Mouse (Mus musculus): ENCODE measurements around the gene Tspan2. TPM values are rescaled to one million over a fixed set of nuclear protein-coding genes. Genes with fewer than 3 reads are reported as not detected.

Tspan2 gene
- total RNA-seq (2021) = 1 to 10 TPM; 5.0 to 6.4 TPM
- long read RNA-seq, experiment 1, full-length matches to known transcripts = 1 of 3 reads
- long read RNA-seq, experiment 1, partial matches to known transcripts = 0 of 3 reads
- long read RNA-seq, experiment 1, other reads (novel, unspliced or antisense) = 2 of 3 reads
- long read RNA-seq, experiment 2, partial matches to known transcripts = 0 of 1 reads
- long read RNA-seq, experiment 2, other reads (novel, unspliced or antisense) = 1 of 1 reads

DNA sequence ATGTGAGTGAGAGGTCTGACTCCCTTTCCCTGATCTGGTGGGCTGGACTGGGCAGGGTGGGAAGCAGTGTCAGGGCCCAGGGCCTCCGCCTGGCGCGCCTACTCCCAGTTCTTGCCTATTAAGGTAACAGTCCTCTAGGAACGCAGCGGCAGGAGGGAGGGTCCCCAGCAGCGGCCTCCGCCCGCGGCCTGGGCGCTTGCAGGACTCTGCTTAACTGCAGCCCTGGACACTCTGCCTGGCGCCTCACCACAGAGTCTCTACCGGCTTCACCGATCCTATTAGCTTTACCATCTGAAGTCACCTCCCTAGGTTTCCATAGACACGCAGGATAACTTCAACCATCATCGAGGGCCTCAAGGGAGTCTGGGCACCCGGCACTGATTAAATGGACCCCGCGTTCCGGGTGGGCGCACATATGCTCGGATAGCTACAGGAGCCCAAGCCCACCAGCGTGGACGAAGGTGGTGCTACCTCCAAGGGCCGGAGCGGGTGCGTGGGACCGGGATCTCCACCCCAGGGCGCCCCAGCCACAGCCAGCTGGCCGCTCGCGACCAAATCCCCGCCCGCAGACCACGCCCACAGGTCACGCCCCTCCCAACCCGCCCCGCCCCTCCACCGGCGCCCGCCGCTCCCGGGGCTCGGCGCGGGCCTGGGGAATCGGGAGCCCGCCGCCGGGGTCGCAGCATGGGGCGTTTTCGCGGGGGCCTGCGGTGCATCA is at the start of gene Tspan2:
TSS of gene Tspan2 (plus strand) at position 217 of the 718 bp plus-strand sequence.
- DNase-seq (ENCODE audit: low spot score) = peak; percentile 50

GRCm38 (mm10) chr3:102686861-102687260 is 47.5 kb upstream of the Tspan2 start:
- no peak for DNase-seq (ENCODE audit: low spot score)

- no peak for DNase-seq (ENCODE audit: low spot score)
These were observed 46.5 kb upstream of the Tspan2 start for GRCm38 (mm10) chr3:102687852-102688251.

- DNase-seq (ENCODE audit: low spot score) = peak; percentile 61
These were observed 42.4 kb upstream of the Tspan2 start for GRCm38 (mm10) chr3:102691802-102692484.

DNA sequence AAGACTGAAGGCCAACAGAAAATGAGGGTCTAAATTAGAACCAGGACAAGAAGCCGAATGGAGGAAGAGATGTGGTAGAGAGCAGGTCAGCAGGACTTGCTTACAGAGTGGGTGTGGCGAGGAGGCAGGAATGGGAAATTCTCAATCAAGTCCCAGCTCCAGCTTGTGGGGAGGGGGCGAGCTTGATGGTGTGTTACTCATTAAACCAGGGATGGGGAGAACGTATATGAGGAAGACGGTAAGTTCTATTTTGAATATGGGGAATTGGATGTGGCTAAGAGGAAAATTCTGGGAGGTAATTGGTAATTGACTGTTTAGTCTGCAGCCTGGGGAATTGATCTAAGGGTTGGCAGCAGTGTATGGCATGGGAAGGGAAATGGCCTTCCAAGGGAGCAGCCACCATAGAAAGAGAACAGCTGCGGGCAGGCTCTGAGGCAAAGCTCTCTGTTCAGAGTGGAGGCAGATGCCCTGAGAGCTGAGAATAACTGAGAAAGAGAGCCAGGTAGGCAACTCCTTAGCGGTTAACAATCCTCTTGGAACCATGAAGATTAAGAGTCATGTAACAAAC is 41.5 kb upstream of the Tspan2 start:
- DNase-seq (ENCODE audit: low spot score) = no peak

GRCm38 (mm10) chr3:102698127-102698526 is 36.2 kb upstream of the Tspan2 start:
- no peak for DNase-seq (ENCODE audit: low spot score)

GRCm38 (mm10) chr3:102701303-102701702 is 33.0 kb upstream of the Tspan2 start:
- no peak for DNase-seq (ENCODE audit: low spot score)

DNA sequence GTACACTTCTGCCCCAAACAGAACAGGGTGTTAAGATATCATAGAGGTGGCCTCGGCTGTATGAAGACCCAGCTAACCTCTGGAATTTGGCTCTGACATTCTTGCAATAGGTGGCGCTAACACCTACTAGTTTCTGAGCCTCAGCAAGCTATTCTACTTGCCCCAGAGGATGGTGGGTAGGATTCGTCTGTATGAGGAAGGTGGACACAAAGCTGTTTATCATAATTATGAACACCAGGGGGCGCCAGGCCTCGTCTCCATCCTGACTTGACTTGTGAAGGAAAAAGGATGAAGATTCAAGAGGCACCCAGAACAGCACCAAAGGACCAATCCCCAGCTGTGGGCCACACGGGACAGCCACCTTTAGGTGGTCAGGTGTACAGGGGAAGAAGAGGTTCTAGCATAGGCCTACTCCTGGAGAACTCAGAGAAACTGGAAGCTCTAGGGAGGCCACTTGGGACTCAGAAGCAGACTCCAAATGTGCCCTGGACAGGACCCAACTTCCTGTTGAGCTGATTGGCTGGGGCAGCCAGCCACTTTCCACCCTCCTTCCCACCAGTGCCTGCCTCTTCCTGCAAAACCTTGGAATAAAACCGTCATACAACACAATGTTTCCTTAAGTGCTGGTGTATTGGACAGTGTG is 32.3 kb upstream of the Tspan2 start:
- peak; percentile 37 for DNase-seq (ENCODE audit: low spot score)

DNA sequence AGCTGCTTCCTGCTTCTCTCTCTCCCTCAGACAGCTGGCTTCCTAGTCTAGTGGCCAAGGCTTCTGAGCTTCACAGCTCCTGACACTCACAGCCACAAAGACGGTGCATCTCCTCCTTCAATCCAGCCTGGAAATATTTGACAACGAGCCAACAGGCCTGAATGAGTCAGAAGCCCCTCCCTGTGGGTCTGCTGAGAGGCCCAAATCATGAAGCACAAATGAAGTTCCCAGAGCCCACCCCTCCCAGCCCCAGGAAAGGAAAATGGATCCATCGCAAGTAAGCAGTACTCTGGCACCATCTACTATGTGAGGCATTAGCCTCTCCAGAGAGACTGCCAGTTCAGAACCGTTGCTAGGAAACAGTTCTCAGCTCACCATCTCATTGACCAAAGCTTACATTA is 30.3 kb upstream of the Tspan2 start:
- DNase-seq (ENCODE audit: low spot score) = no peak

DNA sequence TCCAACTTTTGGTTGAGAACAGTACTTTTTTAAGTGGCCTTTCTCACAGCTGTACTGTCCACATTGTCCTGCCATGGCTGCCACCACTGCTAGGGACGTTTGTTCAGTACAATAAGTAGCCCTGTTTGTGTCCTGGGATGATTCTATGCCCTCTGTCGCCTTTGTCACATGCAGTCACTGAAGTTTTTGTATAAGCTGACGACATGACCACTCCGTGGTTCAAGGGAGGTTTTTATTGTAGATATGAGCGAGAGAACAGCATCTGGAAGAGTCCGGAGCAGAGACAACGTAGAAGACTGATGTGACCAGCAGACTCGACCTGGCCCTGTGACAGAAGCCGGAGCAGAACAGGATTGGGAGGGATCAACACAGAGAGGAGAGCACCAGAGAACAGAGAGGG is 25.7 kb upstream of the Tspan2 start:
- no peak for DNase-seq (ENCODE audit: low spot score)

- DNase-seq (ENCODE audit: low spot score) = peak; percentile 83
These were observed 19.2 kb upstream of the Tspan2 start for GRCm38 (mm10) chr3:102715066-102715584.

GRCm38 (mm10) chr3:102715839-102716238 is 18.5 kb upstream of the Tspan2 start:
- DNase-seq (ENCODE audit: low spot score) = no peak

- DNase-seq (ENCODE audit: low spot score) = no peak
These were observed 16.6 kb upstream of the Tspan2 start for GRCm38 (mm10) chr3:102717586-102718285.

DNA sequence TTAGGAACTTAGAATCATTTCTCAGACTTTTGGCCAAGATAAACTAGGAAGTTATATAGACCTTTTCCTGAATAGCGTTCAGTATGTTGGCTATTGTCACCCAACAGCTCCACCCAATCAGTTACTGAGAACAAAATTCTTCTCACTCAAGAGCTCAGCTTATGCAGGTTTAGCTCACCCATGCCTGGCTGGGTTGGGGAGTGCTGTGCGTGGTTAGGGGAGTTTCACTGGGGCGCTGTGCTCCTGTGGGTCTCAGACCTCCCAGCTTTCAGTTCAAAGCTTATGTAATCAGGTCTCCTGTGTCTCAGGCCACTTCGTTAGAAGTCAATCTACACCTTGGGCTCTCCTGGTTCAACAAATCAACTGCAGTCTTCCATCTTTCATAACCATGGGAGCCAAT is 11.2 kb upstream of the Tspan2 start:
- DNase-seq (ENCODE audit: low spot score) = no peak

- DNase-seq (ENCODE audit: low spot score) = peak; percentile 48
These were observed 10.3 kb upstream of the Tspan2 start for GRCm38 (mm10) chr3:102723841-102724570.

GRCm38 (mm10) chr3:102724798-102725459 is 9.4 kb upstream of the Tspan2 start:
- no peak for DNase-seq (ENCODE audit: low spot score)

GRCm38 (mm10) chr3:102729416-102729815 is 4.9 kb upstream of the Tspan2 start:
- no peak for DNase-seq (ENCODE audit: low spot score)

GRCm38 (mm10) chr3:102731112-102731511 is 3.2 kb upstream of the Tspan2 start:
- no peak for DNase-seq (ENCODE audit: low spot score)

DNA sequence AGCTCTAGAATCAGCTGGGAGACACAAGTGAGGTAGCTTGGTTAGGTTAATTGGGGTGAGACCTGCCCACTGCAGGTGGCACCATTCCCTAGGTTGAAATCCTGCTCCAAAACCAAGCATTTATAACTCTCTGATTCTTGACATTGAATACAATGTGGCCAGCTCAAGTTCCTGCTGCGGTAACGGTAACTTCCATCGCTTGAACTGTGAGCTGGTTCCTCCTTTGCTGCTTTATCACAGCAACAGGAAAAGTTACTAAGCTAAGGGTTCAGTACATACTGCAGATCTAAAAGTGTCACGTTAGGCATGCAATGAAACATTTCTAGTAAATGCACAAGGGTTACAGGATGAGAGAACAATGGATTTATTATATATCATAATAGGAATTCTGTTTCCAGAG is 1.7 kb upstream of the Tspan2 start:
- no peak for DNase-seq (ENCODE audit: low spot score)

- no peak for DNase-seq (ENCODE audit: low spot score)
These were observed 1.3 kb upstream of the Tspan2 start for GRCm38 (mm10) chr3:102733050-102733449.

All from gastrocnemius, adult 18-20 months (tissue).